Mouse (Mus musculus) stomach, postnatal 0 days (tissue): ENCODE results near the gene Sh3bgrl.

ENCODE experiments used
- CTCF ChIP-seq: IDR thresholded peaks from 2 replicates; pipeline ENCODE4 v1.5.1; 2016; ENCODE audit warnings: antibody characterized with exemption, low read depth, mild to moderate bottlenecking, moderate library complexity
- EP300 ChIP-seq: optimal IDR thresholded peaks from 2 replicates; pipeline ENCODE3; 2016; ENCODE audit warnings: antibody characterized with exemption

GRCm38 (mm10) chrX:109136820-109137219, 41.7 kb downstream of the Sh3bgrl start:
- TF ChIP-seq EP300 (no peak), CTCF (no peak)
